10 mouse cellular contexts compared by ENCODE assay signal in genomic region chr9:67020063-67020462, GRCm38 (mm10). TPM values are rescaled to one million over a fixed set of nuclear protein-coding genes. Genes with fewer than 3 reads are reported as not detected.
A peak's percentile ranks its signal among the peaks of the same experiment; 100 is the strongest.
DNase-seq lines count a peak whose midpoint lies in the region; ATAC-seq lines count a peak whose summit lies in the region.
"Had no signal": no experiment of that assay in that cellular context is flagged by ENCODE, and none has a peak within 500 bp of the region (broad histone marks: within the 10 kb centered on the region; RNA-seq: fewer than 3 reads in every experiment).

No protein-coding gene starts in this region.

- H3K4me1 ChIP-seq in liver, embryonic 12.5 days, result peaks cover 73% of the 10 kb centered on the region
- no peaks in the 10 kb centered on the region for H3K4me1 ChIP-seq in hindbrain, embryonic 11.5 days (replicated peaks; ENCODE audit: control insufficient read depth, insufficient read depth, low read length)

- peak; percentile 42 to 46 for DNase-seq in spleen, postnatal 36 days (ENCODE audit: low spot score in 2 of 2)
- no peak for DNase-seq in spleen, adult 18-20 months
- DNase-seq in testis, postnatal 14 days (ENCODE audit: low spot score), result peak; percentile 76
- DNase-seq in hindbrain, embryonic 11.5 days (ENCODE audit: low spot score), result no peak
- DNase-seq in retina, embryonic 14.5 days (ENCODE audit: low spot score), result no peak

- peaks cover 44% of the 10 kb centered on the region for H3K36me3 ChIP-seq in liver, embryonic 12.5 days
- peaks cover 3% of the 10 kb centered on the region; the same call in 1 of the 2 replicates for H3K36me3 ChIP-seq in hindbrain, embryonic 11.5 days (ENCODE audit: control insufficient read depth, insufficient read depth, low read length)

- no peaks in the 10 kb centered on the region for H3K9me3 ChIP-seq in liver, embryonic 12.5 days (replicated peaks)
- no peaks in the 10 kb centered on the region for H3K9me3 ChIP-seq in hindbrain, embryonic 11.5 days (ENCODE audit: control insufficient read depth, low read length)
- H3K9me3 ChIP-seq: embryonic facial prominence, embryonic 13.5 days had no signal

- no peaks in the 10 kb centered on the region for H3K27me3 ChIP-seq in liver, embryonic 12.5 days (replicated peaks)
- H3K27me3 ChIP-seq in hindbrain, embryonic 11.5 days (ENCODE audit: control insufficient read depth, insufficient read depth, low read length), result no peaks in the 10 kb centered on the region
- H3K27me3 ChIP-seq: embryonic facial prominence, embryonic 13.5 days; Patski had no signal

- H3K27ac ChIP-seq in liver, embryonic 12.5 days, result peak overlapping the region; percentile 69
- no peak overlapping the region for H3K27ac ChIP-seq in hindbrain, embryonic 11.5 days (ENCODE audit: low read depth, low read length)
- H3K27ac ChIP-seq: embryonic facial prominence, embryonic 13.5 days had no signal

- H3K4me2 ChIP-seq in liver, embryonic 12.5 days, result no peak overlapping the region
- H3K4me2 ChIP-seq in hindbrain, embryonic 11.5 days (replicated peaks; ENCODE audit: low read depth, low read length), result no peak overlapping the region
- H3K4me2 ChIP-seq: embryonic facial prominence, embryonic 13.5 days had no signal

- peak; percentile 60 for ATAC-seq in common myeloid progenitor, adult 5-6 weeks (replicated peaks; ENCODE audit: low read depth, poor library complexity, severe bottlenecking)
- ATAC-seq in liver, embryonic 12.5 days, result peak; percentile 72
- no peak for ATAC-seq in CD4-positive, CD25-positive, alpha-beta regulatory T cell, adult 4 months
- no peak for ATAC-seq in hindbrain, embryonic 11.5 days (ENCODE audit: low FRiP score)

- 17% methylated on average over 2 of the region's 2 CpGs for WGBS in liver, embryonic 12.5 days (ENCODE audit: insufficient replicate concordance)
- 82% methylated on average over 2 of the region's 2 CpGs for whole genome bisulfite sequencing in hindbrain, embryonic 11.5 days

- H3K9ac ChIP-seq in liver, embryonic 12.5 days, result peak overlapping the region; percentile 43; the same call in 1 of the 2 replicates
- H3K9ac ChIP-seq in hindbrain, embryonic 11.5 days (ENCODE audit: low read depth, low read length), result no peak overlapping the region
- H3K9ac ChIP-seq: embryonic facial prominence, embryonic 13.5 days had no signal

- H3K4me3 ChIP-seq in liver, embryonic 12.5 days, result no peak overlapping the region
- H3K4me3 ChIP-seq in hindbrain, embryonic 11.5 days (ENCODE audit: low read depth, low read length), result no peak overlapping the region
- H3K4me3 ChIP-seq: embryonic facial prominence, embryonic 13.5 days had no signal

RNA-seq across cellular contexts. Expression of gene Tpm1, which starts 29.1 kb away (rescaled TPM):
- total RNA-seq in common myeloid progenitor, adult 5-6 weeks (2017), result 101 and 111 TPM in 2 replicates
- 214 and 225 TPM in 2 replicates for polyA plus RNA-seq in liver, embryonic 12.5 days (2016; fragmentation: Nextera tagmentation; extraction: Ambion mirVana)
- 10 to 100 TPM; 25.6 to 42.4 TPM for polyA plus RNA-seq in CD4-positive, CD25-positive, alpha-beta regulatory T cell, adult 4 months (2017; shearing (Covaris generic))
- 323 and 385 TPM in 2 replicates for polyA plus RNA-seq in hindbrain, embryonic 11.5 days (2014; fragmentation: Nextera tagmentation; extraction: Ambion mirVana)

RNA-seq across cellular contexts. Expression of gene Lactb, which starts 44.8 kb away (rescaled TPM):
- total RNA-seq in common myeloid progenitor, adult 5-6 weeks (2017), result 21.4 and 30.6 TPM in 2 replicates
- polyA plus RNA-seq in liver, embryonic 12.5 days (2016; fragmentation: Nextera tagmentation; extraction: Ambion mirVana), result 8.9 and 9.4 TPM in 2 replicates
- 1 to 10 TPM; 3.0 to 5.8 TPM for polyA plus RNA-seq in CD4-positive, CD25-positive, alpha-beta regulatory T cell, adult 4 months (2017; shearing (Covaris generic))
- polyA plus RNA-seq in hindbrain, embryonic 11.5 days (2014; fragmentation: Nextera tagmentation; extraction: Ambion mirVana), result 11.2 and 12.0 TPM in 2 replicates

Comparison
In these comparisons a context has a peak if more than half of its experiments do, and no peak if none do; other contexts are left out.
1. DNase-seq: peak in spleen, postnatal 36 days (2 of 2) and testis, postnatal 14 days (single experiment); none in spleen, adult 18-20 months (0 of 2), hindbrain, embryonic 11.5 days (single experiment) and retina, embryonic 14.5 days (single experiment).
2. ATAC-seq: peak in common myeloid progenitor, adult 5-6 weeks (single experiment) and liver, embryonic 12.5 days (single experiment); none in CD4-positive, CD25-positive, alpha-beta regulatory T cell, adult 4 months (single experiment) and hindbrain, embryonic 11.5 days (single experiment).